Mouse (Mus musculus) erythroid progenitor cell, adult 5-6 weeks (primary cell): ENCODE measurements at regions not wholly inside any gene's neighbourhood (a gene's known extent, or its start where the extent isn't known, plus 50 kb on each side); places are given as distances from the start of the nearest gene placed in this dataset.
A peak's percentile ranks its signal among the peaks of the same experiment; 100 is the strongest.

ENCODE experiments used
- ATAC-seq: replicated peaks from 2 replicates; pipeline ENCODE4 v1.8.0; 2016; ENCODE audit warnings: moderate number of reproducible peaks, mild to moderate bottlenecking, moderate TSS enrichment, inconsistent platforms; ENCODE audit not compliant: poor library complexity, low FRiP score, severe bottlenecking

DNA sequence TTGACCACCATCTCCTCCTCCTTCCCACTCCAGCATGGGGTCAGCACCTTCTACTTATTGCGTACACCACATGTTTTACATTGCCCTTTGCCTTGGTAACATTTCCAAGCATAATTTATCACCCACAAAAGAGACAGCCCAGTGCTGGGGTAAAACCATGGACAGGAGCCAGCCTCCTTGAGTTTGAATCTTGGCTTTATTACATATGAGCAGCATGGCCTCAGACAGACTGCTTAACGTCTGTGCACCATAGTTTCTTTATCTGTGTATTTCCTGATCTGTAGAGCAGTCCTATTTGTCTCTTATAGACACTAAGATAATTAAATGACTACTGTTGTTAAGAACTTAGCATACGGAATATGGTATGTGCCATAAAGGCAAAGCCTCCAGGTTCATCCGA, 154.0 kb upstream of the Kif2a start:
- no peak for ATAC-seq

DNA sequence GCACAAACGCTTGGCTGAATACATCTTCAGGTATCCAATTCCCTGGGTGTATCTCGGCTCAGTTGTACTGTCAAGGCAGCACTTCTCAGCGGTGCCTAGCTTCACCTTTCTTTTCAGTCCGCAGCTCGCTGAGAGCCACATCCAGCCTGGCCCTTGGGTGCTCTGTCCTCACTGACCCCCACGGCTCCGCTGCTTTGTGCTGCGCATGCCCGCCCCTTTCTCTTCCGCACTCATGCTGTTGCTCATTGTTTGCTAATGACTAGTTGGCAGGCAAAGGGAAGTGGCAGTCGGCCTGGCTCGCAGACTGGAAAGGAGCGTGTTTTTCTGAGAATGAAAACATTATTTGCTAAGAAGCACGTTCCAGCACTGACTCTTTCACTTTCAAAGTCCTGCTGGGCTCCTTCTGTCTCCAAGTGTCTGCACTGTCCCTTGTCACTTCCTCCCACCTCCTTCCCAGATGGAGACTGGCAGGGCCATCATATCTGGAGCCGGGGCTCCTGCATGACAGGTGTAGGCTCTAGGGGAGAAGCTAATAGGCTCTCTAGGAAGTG, 146.7 kb upstream of the Kif2a start:
- ATAC-seq = no peak

DNA sequence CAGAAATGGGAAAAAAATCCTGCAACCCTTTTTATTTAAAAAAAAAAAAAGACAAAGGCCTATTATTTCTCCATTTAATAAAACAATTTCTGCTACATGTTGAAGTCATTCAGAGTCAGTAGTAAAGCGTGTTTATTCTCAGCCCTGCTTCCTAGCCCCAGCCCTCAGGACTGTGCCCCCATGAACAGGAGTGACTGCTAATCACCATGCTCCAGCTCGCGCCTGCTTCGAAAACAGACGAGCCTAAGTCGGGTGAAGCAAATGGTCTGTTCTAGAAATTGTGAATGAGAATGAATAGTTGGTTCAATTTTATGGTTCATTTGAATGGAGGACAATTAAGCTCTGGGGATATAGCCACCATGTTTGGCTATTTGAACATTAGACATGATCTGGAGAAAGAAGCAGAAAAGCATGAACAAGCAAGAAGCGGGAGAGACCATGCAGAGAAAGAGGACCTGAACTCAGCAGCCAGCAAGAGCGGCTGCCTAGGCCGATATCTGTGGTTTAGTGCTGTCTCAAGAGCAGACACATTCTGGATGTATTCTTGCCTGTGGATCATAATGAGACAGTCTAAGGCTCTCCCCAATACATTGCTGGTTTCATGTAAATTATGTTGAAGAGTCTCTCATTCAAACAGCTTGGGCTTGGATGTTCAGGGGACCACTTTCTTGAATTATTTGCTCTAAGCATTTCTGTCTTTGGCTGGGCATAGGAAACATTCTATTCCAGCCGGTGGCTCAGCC, 146.1 kb upstream of the Kif2a start:
- ATAC-seq = no peak

DNA sequence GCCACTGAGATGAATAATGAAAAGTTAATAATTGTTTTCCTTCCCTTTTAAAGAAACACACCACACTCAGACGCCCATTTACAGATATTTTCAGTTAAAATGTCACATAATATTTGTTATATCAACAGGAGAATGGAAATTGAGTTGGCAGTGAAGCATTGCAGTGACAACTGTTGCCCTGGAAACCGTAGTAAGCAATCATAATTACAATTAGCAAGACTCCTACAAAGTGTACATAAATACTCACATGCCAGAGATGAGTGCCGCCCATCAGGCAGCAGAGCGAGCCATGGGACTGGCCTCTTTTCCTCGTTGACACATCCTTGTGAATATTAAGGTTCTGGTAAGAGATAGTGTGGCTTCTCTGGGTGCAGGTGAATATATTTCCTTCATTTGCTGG, 129.6 kb upstream of the Kif2a start:
- ATAC-seq = no peak

DNA sequence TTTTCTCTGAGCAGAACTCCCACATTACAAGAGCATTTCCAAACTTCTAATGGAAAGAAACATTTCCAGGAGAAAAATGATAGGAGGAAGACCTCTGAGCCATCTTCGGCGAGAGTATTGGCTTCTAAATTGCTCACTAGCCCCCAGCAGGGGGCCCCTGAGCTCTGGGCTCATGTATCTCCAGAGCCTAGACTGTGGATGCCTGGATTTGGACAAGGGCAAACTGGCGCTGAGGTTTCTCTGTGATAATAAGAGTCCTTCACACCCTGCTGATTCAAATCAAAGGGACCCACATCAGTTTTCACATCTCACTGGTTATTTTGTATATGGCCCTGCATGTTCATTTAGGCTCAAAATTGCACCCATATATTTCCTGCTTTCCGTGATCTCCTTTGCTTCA, 119.3 kb upstream of the Kif2a start:
- ATAC-seq = no peak

DNA sequence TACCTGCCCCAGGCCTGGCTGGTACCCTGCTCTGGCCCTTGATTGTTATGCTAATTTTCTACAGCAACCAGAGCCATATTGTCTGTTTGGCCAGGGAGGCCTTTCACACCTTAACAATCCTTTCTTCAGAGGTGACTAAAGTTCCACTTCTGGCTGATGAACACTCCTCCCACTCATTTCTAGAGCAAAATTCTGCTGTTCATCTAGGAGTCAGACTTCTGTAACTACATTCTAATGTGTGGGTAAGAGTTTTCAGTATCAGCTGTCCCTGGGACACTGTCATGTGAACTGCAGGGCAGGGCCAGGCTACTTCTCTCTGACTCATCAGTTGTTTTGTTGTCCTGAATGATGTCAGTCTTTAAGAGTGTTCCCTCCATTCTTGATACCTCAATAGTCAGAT, 112.2 kb upstream of the Kif2a start:
- ATAC-seq = no peak

DNA sequence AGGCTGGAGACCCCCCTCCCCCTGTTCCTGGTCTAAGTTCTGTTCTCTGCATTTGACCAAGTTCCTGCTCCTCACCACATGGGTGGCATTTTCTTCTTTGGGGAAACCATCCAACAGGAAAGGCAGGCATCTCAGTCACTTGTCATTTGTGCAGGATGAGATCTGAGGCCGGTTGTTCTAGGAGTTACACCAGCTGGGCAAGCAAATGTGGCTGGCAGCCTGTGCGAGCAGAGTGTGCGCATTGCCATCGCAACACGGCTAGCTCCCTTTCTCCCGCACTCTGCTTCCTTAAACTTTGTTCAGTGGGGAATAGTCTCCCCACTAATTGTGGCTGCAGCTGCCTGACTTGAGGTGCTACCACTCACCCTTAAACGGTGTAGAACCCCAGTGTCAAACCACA, 104.7 kb upstream of the Kif2a start:
- ATAC-seq = no peak

DNA sequence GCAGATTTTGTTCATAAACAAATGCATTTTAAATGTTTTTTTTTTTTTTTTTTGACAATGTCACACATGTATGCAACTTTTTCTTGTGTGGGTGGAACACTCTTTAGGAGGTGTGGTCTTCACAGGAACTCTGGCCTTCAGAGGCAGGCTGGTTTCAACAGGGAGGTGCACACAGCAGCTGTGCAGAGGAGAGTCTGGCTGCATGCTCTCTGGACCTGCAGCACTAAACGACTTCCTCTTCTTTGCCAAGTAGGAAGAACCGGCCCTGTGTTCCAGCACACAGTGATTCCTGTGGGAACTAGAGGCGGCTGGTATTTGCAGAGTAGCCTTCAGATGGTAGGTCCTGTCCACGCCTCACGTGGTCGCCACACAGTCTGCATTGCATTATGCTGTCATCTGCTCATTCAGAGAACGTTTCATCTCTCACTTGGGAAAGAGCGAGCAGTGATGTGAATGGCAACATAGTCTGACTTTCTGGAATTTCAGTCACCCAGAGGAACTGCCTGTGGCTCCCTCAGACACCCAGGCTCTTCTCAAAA, 102.3 kb upstream of the Kif2a start:
- no peak for ATAC-seq

DNA sequence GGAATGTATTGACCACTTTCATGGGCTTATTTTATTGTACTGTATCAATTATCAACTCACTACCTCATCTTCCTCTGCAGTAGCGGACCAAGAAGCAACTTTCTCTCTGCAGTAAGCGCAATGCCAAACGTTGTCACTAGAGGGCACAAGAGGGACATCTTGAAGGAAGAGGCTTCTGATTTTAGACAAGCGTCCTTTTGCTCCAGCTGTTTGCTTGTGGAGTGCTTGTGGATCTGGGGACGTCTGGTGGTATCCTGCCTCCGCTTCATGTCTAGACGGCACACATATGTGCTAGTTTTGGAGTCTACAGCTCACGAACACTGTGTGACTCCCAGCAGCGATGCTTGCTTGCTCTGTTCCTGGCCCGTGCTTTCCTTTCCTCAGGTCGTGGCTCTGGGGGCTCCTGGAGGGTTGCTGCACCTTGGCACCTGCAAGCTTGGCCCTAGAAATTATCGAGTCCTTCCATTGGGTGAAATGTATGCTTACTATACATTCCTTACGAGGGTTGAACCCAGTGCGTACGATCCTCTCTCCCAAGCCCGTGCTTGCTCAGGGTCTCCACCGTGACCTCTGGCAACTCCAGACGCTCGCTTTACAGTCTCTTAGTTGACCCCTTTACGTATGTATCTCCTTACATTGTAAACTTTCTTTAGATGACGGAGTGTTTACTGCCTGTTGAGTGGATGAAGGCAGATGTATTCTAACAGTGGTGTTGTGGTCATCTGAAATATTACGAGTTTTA, 92.2 kb upstream of the Kif2a start:
- ATAC-seq = peak; percentile 72

DNA sequence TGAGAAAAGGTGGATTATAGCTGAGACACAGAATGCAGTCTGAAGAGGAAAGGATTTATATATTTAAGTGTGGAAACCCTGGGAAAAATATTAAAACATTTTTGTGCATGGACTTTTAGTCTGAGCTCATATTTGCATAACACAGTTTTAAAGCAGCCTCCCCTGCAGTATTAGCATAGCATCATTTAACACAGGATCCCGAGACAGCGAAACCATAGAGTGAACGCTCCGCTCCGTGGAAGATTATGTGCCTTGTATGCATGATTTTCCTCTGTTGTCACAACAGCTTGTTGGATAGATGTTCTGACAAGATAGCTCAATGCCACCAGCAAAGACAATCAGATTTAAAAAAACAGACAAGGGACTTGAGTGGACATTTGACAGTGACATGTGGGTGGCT, 86.1 kb upstream of the Kif2a start:
- no peak for ATAC-seq

DNA sequence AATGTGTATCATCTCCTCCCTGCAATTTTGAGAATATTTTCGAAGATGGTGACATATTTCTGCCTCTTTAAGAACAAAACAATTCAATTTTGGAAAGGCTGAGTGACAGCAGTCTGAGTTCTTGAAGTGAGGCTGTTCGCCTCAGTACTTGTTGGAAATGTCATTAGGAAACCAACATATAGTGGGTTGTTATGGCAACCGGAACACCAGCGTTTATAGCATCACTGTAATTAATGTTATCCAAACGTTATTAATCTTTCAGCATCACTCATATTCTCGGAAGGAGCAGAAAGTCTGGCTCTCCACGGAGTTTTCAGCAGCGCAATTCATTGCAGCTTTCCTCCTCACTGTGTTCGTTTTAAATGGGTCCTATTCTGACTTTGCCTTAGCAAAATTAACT, 85.6 kb upstream of the Kif2a start:
- ATAC-seq = no peak

DNA sequence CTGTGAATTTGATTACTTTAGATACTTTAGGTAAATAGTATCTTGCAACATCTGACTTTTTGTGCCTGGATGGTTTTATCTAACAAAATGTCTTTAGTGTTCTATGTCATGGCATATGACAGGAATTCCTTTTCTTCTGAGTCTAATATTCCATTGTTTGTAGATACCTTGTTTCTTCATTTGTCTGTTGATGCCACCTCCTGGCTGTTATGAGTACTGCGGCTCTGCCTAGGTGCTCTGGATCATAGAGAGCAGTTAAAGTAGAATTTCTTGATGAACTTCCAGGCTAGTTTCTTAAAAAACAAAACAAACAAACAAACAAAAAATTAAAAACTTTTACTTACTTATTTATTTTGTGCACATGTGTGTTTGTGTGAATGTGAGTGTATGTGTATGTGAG, 83.6 kb upstream of the Kif2a start:
- ATAC-seq = no peak

DNA sequence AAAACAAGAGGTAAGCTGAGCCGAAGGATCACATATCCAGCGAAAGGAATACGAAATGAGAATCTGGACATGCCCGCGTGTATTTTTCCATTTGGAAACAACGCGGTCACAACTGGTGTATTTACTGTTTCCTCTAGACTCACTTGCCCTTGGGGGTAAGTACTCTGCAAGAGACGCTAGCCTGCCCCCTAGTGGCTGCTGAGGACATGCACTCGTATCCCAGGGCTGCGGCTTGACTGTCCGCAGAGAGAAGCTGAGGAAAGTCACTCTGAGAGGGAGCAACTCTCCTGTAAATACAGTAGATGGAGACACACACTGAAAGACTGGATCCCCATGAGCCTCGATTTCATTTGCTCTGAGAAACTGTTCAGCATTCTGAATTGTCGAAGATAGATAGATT, 79.7 kb upstream of the Kif2a start:
- peak; percentile 76 for ATAC-seq

DNA sequence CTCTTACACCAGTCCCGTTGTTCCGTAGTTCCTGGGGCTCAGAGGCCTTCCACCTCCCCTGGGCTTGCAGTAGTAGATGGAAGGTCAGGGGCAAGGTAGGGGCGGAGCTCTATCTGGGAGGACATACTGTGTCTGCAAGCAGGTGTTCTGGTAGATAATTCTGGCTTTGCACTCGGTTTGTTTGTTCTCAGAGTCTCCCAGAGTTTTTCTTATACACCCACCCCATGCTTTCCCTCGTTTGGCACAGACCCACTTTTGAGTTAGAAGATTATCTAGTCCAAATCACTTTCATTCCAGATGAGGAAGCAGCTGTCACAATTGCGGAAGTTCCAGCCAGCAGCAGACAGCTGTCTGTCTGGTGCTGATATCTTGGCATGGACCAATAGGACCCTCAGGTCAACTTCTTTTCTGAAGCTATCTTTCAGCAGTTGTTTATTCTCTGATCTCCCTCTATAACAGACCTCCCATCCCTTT, 79.0 kb upstream of the Kif2a start:
- peak; percentile 89 for ATAC-seq

DNA sequence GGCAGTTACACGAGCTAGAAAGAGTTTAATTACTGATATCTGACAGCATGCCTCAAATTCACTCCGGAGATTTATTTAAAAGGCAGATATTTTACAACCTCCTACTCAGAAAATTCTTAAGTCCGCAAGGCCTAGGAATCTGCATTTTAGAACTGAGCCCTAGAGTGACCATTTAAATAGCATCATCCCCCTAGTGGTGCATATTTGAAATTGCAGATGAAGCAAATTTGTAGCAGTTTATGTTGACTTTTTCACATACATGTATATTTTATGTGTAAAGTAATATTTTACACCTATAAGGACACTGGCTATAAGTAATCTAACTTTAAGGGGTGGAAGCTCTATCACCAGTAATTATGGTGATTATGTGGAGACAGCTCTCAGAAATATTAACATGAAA, 78.2 kb upstream of the Kif2a start:
- ATAC-seq = 0 out of 2 replicates have a peak, but pooled peaks have one; percentile 32

DNA sequence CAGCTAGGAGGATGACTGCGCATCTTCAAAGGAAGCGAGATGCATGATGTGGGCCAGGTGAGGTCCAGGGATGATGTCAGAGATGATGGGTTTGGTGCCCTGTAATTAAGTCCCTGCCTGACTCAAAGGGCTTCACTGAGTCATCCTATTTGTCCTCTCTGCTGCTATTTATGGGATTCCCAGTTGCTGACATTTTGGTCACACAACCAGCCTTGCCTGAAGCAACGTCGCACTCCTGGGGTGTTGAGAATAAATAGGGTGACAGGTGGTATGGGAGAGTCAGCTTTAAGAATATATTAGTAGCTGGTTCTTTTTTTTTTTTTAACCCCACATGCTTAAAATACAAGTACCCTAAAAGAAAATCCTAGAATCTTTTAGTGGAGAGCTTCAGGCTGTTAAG, 75.1 kb upstream of the Kif2a start:
- ATAC-seq = no peak

DNA sequence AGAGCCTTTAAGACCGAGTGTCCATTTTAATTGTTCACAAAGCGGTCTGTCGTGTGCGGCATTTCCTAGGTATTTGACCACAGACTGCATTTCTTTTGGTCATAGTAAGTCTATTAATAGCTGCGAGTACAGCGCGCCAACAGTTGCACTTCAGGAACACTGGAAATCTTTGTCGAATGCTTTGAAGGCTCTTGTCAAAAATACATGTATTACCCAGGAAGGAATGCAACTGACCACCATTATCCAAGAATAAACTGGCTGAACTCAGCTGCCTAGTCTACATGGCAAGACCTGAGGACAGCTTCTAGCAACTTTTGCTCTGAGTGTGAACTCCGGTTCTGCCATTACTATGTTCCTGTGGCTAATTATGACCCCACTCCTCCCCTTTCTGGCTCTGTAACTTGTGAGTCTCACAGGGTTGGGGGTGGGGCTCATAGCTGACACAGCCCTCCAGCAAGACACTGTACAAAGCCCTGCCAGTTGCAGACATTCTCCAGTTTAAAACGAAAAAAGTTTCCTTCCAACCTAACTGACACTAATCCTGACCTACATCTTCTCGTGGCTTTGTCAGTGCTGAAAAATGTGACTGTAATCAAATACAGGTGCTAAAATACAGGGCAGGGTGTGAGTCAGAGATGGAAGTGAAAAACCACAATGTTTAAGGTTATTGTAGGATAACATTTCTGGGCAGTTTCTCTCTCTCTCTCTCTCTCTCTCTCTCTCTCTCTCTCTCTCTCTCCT, 73.2 kb upstream of the Kif2a start:
- ATAC-seq = no peak

DNA sequence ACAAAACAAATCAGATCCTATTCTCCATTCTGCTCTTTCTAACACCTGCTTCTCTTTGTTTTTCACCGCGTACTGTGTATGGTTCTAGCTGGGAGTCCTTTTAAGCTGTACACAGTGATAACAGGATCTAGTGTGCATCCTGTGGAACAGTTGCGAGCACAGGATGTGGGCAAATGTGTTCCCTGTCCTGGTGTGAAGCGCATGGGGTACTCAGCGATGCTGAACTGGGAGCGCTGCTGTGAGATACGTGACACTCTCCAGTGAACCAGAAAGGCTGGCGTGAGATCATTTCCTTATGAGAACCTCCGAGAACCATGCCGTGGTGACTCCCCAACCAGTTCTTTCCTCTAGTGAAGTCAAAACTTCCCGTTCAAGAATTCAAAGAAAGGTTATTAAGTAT, 72.6 kb upstream of the Kif2a start:
- 0 out of 2 replicates have a peak, but pooled peaks have one; percentile 20 for ATAC-seq

DNA sequence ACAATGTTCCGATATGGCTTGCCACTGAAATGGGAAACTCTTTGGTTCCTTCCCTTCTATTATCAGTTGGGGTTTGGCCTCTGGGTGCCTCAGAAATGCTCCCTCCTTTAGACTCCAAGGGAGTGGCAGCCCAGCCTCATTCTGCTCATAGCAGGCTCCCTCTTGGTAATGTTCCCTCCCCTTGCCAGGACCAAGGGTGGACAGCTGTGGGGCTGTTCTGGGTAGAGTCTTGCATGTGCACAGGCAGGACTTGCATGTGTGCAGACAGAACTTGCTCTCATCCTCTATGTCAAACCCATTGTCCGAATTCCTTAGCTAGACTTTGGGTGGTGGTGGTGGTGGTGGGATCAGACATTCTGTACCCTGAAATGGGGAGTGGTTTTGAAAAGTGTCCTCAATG, 71.8 kb upstream of the Kif2a start:
- peak; percentile 46; the same call in 1 of the 2 replicates for ATAC-seq

DNA sequence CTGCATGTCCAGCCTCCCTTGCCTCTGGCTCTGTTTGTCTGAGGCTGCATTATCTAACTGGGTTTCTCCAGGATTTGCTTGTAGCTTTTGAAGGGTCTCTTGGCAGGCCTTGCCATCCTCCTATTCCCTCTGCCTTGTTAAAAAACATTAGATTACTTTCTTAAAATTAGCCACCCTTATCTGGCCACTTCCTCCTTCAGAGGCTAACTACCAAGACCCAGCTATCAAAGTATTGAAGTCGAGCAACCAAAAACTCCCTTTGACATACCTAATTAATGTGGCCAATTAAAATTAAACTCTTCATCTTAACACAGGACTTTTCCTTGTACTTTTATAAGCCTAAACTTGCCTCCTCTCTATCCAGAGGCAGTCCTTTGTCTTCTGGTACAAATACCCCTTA, 66.3 kb upstream of the Kif2a start:
- ATAC-seq = no peak
